Mouse (Mus musculus) limb, embryonic 11.5 days (tissue): ENCODE data around the gene Gpr153. TPM values are rescaled to one million over a fixed set of nuclear protein-coding genes. Genes with fewer than 3 reads are reported as not detected.

ENCODE experiments used
- ATAC-seq: fragments of 200-750 bp; cut with Nextera tagmentation; 2 replicates; pipeline ENCODE4 v1.8.0; 2017; ENCODE audit warnings: low read depth; ENCODE audit not compliant: insufficient number of reproducible peaks, low FRiP score, low TSS enrichment
- DNase-seq: peaks from one replicate; pipeline ENCODE4 v3.0.0-alpha.2; 2015; ENCODE audit warnings: low spot score
- H3K27ac ChIP-seq: fragments of 300-500 bp; sonication (generic); replicated peaks from 2 replicates; pipeline ENCODE4 v1.5.1; 2014; ENCODE audit warnings: low read depth, mild to moderate bottlenecking, low read length
- H3K27me3 ChIP-seq: fragments of 300-500 bp; sonication (generic); 2 replicates; pipeline ENCODE4 v1.6.1; 2014; ENCODE audit warnings: mild to moderate bottlenecking, low read length, mixed read lengths; ENCODE audit not compliant: control insufficient read depth, insufficient read depth
- H3K36me3 ChIP-seq: fragments of 300-500 bp; sonication (generic); 2 replicates; pipeline ENCODE4 v1.6.1; 2014; ENCODE audit warnings: mild to moderate bottlenecking, low read length, moderate library complexity, mixed read lengths; ENCODE audit not compliant: control insufficient read depth, insufficient read depth
- H3K4me1 ChIP-seq: fragments of 300-500 bp; sonication (generic); 2 replicates; pipeline ENCODE4 v1.6.1; 2014; ENCODE audit warnings: low read length, mixed read lengths; ENCODE audit not compliant: control insufficient read depth, insufficient read depth
- H3K4me2 ChIP-seq: fragments of 300-500 bp; sonication (generic); 2 replicates; pipeline ENCODE4 v1.6.1; 2014; ENCODE audit warnings: low read depth, mild to moderate bottlenecking, moderate library complexity; ENCODE audit not compliant: severe bottlenecking
- H3K4me3 ChIP-seq: fragments of 300-500 bp; sonication (generic); 2 replicates; pipeline ENCODE4 v1.5.1; 2014; ENCODE audit warnings: low read depth, low read length
- H3K9ac ChIP-seq: fragments of 300-500 bp; sonication (generic); 2 replicates; pipeline ENCODE4 v1.6.1; 2014; ENCODE audit warnings: mild to moderate bottlenecking, low read length
- H3K9me3 ChIP-seq: fragments of 300-500 bp; sonication (generic); 2 replicates; pipeline ENCODE4 v1.6.1; 2016; ENCODE audit warnings: low read length; ENCODE audit not compliant: control insufficient read depth
- WGBS: fragments of 180-500 bp; shearing (Covaris S2); extraction: QIAGEN DNeasy Blood & Tissue Kit; methylation state at CpG from one replicate; pipeline ENCODE4 v1.1.7; 2014; 5-methylcytosine and 5-hydroxymethylcytosine counted together
- polyA plus RNA-seq: library from polyadenylated mRNA; unstranded; fragments of >200 nt; fragmentation: Nextera tagmentation; extraction: Ambion mirVana; gene quantifications from 2 replicates; pipeline ENCODE4 v1.2.1, GENCODE M21; 2014

The Gpr153 gene
- polyA plus RNA-seq, 1 experiment from 2014 or later, result 3.3 TPM

DNA sequence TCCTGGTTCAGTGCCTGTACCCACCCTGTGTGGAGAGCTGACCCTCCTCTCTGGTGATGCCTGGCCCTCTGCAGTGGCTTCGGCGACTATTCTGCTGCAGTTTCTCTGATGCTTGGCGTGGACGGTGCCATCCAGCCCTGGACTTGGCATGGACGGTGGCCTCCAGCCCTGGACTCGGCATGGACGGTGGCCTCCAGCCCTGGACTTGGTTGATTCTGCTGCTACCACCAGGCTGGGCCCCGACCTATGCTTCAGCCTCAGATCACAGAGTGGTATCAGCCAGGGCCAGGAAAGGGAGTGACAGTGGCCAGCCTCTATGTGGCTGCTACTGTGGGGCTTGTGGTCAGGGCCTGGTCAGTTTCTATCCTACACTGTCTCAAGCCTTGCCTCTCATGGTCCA, 30.1 kb upstream of the Gpr153 start:
- ATAC-seq (no peak), DNase-seq (no peak)
- no peak overlapping the region for H3K27ac ChIP-seq
- H3K4me3 ChIP-seq, result no peak overlapping the region
- 95% methylated on average over 8 of the region's 8 CpGs for WGBS
- H3K27me3 ChIP-seq, result no peaks in the 10 kb centered on the region
- H3K4me2 ChIP-seq, result no peak overlapping the region
- H3K4me1 ChIP-seq, result no peaks in the 10 kb centered on the region
- no peaks in the 10 kb centered on the region for H3K9me3 ChIP-seq
- H3K36me3 ChIP-seq, result no peaks in the 10 kb centered on the region
- no peak overlapping the region for H3K9ac ChIP-seq

DNA sequence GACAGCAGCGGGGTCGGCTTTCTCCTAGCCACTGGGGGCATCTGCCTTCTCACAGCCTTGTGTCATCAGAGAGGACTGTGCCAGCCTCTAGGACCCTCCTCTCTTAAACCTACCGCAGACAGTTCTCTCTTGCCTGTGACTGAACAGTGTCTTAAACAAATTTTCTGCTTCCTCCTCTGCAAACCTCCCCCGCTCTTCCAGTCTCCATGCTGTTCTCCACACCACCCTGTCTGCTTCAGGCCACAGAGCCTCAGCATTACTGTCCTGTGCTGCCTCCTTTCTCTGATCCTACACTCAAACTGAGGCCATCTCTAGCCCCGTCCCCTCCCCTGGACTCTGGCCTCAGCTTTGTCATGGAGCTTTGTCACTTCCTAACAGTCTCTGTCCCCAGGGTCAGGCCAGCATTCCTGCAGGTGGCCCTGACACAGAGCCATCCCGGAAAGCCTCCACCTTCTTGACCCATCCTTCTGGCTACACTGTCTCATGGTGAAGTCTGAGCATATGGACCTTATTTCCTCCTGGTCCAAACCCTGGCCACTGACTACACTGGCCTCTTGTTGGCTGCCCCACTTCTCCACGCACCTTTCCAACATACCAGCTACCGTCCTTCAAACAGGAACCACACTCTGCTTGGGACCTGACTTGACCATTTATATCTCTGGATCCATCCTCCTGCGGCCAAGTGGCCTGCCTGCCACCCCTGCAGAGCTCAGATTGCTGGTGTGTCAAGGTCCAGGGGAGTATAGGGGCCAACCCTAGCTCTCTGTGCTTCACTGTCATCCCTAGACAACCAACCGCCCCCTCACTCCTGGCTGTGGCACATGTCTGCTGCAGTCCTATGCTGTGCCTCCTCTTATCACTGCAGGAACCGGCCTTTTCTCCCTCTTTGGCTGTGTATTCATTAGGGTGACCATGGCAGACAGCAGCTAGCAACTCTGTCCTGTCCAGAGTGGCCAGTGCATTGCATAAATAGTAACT, 29.2 kb upstream of the Gpr153 start:
- no peak for ATAC-seq
- no peaks in the 10 kb centered on the region for H3K4me1 ChIP-seq
- H3K27me3 ChIP-seq, result no peaks in the 10 kb centered on the region
- H3K36me3 ChIP-seq, result no peaks in the 10 kb centered on the region
- no peaks in the 10 kb centered on the region for H3K9me3 ChIP-seq
- H3K4me2 ChIP-seq, result no peak overlapping the region
- 79% methylated on average over 11 of the region's 11 CpGs for WGBS
- DNase-seq, result no peak
- H3K27ac ChIP-seq, result no peak overlapping the region
- H3K9ac ChIP-seq, result no peak overlapping the region
- H3K4me3 ChIP-seq, result no peak overlapping the region

DNA sequence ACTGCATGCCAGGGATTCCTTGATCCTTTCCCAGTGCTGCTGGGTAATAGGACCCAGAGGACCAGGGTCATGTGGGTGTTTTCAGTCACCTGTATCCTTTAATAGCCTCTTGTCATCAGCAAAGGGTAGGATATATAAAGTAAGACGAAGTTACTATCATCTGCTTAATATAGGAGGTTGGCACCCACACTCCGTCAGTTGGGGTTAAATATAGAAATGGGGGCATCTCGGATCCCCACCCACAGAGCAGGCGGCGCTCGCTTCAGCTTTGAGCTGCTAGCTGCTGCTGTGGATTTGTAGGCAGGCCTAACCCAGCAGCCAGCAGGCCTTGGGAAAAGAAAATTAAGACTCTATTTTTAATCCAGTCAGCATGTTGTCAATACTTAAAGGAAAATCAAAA, 28.0 kb upstream of the Gpr153 start:
- H3K36me3 ChIP-seq, result no peaks in the 10 kb centered on the region
- H3K4me1 ChIP-seq, result no peaks in the 10 kb centered on the region
- H3K27me3 ChIP-seq, result no peaks in the 10 kb centered on the region
- H3K9me3 ChIP-seq, result no peaks in the 10 kb centered on the region
- no peak for DNase-seq
- WGBS, result 80% methylated on average over 6 of the region's 6 CpGs
- no peak overlapping the region for H3K9ac ChIP-seq
- H3K4me3 ChIP-seq, result no peak overlapping the region
- H3K27ac ChIP-seq, result no peak overlapping the region
- H3K4me2 ChIP-seq, result no peak overlapping the region
- no peak for ATAC-seq

DNA sequence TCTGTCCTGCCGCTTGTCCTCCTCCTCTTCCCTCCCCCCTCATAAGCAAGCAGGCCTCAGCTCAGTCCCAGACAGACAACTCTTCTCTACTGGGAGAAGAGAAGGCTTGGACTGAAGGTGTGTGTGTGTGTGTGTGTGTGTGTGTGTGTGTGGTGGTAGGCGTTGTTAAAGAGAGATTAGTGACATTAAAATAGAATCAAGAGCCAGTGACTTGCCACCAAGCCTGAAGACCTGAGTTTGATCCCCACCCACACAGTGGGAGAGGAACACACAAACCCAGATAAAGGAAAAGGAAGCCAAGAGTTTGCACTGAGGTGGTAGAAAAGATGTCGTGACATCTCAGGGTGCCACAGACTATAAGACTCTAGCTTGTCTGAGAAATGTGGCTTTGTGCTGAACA, 26.8 kb upstream of the Gpr153 start:
- Histone ChIP-seq H3K27ac (no peak overlapping the region), H3K4me2 (no peak overlapping the region), H3K9me3 (no peaks in the 10 kb centered on the region), H3K9ac (no peak overlapping the region), H3K4me3 (no peak overlapping the region), H3K36me3 (no peaks in the 10 kb centered on the region), H3K4me1 (no peaks in the 10 kb centered on the region), H3K27me3 (no peaks in the 10 kb centered on the region)
- ATAC-seq (no peak), DNase-seq (no peak)
- WGBS, result 87% methylated on average over 3 of the region's 3 CpGs

DNA sequence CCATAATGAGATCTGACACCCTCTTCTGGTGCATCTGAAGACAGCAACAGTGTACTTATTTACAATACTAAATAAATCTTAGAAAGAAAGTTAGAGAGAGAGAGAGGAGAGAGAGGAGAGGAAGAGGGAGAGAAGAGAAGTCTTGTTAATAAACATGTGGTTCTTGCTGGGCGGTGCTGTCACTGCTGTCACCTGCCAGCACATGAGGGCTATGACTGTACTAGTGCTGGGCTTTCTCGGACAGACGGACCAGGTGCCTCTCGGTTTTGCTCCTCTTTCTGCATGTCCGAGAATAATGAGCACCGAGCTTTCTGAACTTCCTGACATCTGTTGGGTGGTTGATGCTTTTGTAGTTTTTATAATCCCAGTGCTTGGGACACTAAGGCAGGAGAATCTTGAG, 23.4 kb upstream of the Gpr153 start:
- Histone ChIP-seq H3K27me3 (no peaks in the 10 kb centered on the region), H3K9ac (no peak overlapping the region), H3K9me3 (no peaks in the 10 kb centered on the region), H3K4me3 (no peak overlapping the region), H3K27ac (no peak overlapping the region), H3K4me1 (no peaks in the 10 kb centered on the region), H3K36me3 (no peaks in the 10 kb centered on the region), H3K4me2 (no peak overlapping the region)
- WGBS, result 92% methylated on average over 6 of the region's 6 CpGs
- ATAC-seq (no peak), DNase-seq (no peak)

DNA sequence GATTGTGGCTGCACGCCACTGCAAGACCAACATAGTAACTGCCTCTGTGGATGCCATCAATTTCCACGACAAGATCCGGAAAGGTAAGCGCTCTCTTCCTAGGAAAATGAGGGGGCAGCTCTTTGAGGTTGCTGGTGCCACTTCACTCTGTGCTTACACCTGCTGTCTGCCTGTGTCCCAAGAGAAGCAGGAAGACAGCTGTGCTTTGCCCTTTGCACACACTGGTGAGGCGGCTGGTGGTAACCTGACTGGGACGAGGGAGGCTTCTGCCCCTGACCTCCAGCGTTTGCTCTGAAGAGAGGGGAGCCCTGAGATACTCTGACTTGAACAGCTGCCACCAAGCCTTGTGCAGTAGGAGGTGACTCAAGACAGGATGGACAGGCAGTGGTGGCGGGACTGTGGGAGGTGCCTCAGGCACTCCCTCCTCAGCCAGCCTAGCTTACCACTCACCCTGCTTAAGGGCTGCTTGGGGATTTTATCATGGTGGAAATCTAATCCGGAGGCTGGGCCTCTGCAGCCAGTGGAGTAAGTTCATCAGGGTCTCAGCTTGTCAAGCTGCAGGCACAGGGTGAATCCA, 20.8 kb upstream of the Gpr153 start:
- WGBS, result 74% methylated on average over 9 of the region's 9 CpGs

DNA sequence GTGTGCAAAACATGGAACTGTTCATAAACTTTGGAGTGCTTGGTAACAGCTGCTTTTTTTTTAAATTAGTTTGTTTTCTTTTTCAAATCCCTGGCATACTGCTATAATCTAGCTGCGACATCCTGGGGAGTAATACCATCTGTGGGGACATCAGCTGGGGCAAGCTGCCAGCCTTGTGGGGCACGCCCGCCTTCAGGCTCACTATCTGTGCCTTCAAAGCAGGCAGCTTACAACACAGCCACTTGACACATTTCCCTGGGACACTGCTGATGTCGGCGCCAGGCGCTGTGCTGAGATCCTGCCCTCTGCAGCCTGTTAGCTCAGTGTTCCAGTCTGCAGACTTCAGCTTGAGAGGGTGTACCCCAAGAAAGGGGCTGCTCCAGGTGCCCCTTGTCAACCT, 17.0 kb upstream of the Gpr153 start:
- H3K4me2 ChIP-seq, result no peak overlapping the region
- ATAC-seq (no peak), DNase-seq (no peak)
- no peaks in the 10 kb centered on the region for H3K4me1 ChIP-seq
- no peaks in the 10 kb centered on the region for H3K36me3 ChIP-seq
- H3K27me3 ChIP-seq, result no peaks in the 10 kb centered on the region
- WGBS, result 50% methylated on average over 6 of the region's 6 CpGs
- H3K4me3 ChIP-seq, result no peak overlapping the region
- H3K9me3 ChIP-seq, result no peaks in the 10 kb centered on the region
- no peak overlapping the region for H3K27ac ChIP-seq
- no peak overlapping the region for H3K9ac ChIP-seq

More for the DNA sequence above, 20.8 kb upstream of the Gpr153 start:
- no peak for ATAC-seq
- Histone ChIP-seq H3K9me3 (no peaks in the 10 kb centered on the region), H3K9ac (no peak overlapping the region), H3K4me2 (no peak overlapping the region), H3K4me1 (no peaks in the 10 kb centered on the region), H3K36me3 (no peaks in the 10 kb centered on the region), H3K4me3 (no peak overlapping the region), H3K27me3 (no peaks in the 10 kb centered on the region), H3K27ac (no peak overlapping the region)
- no peak for DNase-seq

DNA sequence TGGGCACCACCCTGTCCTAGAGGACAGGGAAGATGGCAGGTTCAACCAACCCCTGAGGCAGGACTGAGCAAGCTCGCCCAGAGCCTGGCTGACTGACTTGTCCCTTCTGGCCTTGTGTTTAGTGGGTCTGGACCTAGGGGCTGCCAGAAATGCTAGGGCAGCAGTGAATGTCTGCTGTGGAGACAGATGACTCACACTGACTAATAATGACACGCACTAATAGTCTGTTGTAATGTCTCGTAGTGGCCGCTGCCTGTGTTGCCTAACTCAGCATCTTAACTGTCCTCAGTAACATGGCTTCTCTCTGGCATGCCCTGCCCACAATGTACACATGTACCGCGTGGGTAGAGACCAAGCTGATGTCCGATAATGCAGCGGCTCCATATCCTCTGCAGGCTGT, 13.6 kb upstream of the Gpr153 start:
- Histone ChIP-seq H3K9ac (no peak overlapping the region), H3K9me3 (no peaks in the 10 kb centered on the region), H3K27ac (no peak overlapping the region), H3K36me3 (no peaks in the 10 kb centered on the region), H3K4me1 (peaks cover 3% of the 10 kb centered on the region; the same call in 1 of the 2 replicates), H3K4me2 (no peak overlapping the region), H3K4me3 (no peak overlapping the region), H3K27me3 (no peaks in the 10 kb centered on the region)
- WGBS, result 92% methylated on average over 8 of the region's 8 CpGs
- DNase-seq, result no peak
- ATAC-seq, result no peak
